Mouse (Mus musculus): ENCODE measurements at regions not wholly inside any gene's neighbourhood (a gene's known extent, or its start where the extent isn't known, plus 50 kb on each side); places are given as distances from the start of the nearest gene placed in this dataset.

DNA sequence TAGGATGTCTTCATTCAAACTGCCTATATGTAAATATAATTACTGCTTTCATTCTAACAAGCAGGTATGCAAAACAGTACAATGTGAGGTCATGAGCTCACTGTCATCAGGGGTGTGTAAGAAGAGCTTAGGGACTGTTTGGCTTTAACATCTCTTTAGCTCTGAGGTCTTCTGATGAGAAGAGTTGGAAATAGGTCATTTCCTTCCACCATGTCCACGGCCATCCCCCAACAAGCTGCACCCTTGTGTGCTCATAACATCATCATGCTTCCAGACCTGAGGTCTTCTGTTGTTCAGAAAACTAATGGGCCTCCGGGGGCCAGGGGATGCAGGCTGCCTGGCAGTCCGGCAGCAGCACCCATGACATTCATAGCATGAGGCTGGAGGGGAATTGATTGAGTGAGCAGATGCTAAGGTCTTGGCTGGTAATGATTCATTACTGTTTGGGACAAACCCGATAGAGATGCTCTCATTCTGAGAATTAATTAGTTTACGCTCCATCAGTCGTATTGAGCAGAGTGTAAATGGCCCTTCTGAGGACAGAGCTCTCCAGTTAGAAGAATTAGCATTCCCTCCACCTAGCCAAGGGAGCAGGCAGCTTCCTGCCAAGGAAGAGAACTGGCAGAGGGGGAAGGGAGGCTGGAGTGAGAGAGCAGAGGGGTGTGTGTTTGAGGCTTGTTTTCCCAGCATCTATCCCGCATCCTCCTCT lies 64.0 kb downstream of the Rps24 start:
- no peak for DNase-seq (ENCODE audit: low read depth)

DNA sequence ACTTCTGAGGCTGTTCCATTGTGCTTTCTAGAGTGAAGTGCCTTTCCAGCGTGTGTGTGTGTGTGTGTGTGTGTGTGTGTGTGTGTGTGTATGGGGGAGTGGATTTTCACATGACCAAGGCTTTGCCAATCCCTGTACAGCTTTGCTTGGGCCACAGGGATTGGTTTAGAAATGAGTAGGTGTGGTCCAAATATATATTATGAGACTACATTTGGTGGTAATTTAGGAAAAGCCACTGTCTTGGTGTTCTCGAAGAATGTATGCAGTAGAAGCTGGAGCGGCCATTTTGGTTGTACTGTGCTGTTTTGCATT lies 64.5 kb downstream of the Rps24 start:
- no peak for DNase-seq (ENCODE audit: low read depth)

DNA sequence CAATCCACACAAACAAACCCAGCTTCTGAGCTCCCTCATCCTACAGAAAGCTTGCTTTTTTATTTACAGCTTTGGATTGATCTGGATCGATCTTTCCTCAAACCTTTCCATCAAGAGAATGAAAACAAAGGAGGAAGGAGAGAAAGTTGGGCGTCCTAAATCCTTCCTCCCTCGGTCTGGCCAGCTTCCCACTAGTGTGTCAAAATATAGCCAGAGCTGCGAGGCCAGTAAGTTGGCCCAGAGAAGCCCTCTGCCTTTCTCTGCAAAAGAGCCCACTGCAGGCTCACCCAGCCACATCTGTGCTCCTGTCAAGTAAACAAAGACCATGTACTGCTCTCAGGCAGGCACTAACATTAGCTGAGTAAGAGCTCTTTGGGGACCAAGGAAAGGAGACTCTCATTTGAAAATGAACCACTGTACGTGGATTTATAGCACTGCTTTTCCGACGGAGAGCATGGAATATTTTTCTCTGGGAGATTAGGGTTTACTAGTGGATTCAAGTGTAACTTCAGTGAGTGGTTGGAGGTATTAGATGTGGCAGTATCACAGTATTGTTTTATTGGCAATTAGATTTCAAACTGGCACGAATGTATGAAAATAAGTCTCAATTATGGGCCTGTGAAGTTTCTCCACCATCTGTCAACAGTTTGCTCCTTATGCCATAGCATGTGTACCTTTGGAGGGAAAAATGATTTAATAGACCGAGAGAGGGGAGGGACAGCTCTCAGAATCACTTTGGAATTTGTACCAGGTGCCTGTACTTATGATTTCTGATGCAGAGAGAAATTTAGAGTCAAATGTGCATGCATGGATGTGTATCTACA lies 78.1 kb downstream of the Rps24 start:
- no peak for DNase-seq (ENCODE audit: low read depth)

DNA sequence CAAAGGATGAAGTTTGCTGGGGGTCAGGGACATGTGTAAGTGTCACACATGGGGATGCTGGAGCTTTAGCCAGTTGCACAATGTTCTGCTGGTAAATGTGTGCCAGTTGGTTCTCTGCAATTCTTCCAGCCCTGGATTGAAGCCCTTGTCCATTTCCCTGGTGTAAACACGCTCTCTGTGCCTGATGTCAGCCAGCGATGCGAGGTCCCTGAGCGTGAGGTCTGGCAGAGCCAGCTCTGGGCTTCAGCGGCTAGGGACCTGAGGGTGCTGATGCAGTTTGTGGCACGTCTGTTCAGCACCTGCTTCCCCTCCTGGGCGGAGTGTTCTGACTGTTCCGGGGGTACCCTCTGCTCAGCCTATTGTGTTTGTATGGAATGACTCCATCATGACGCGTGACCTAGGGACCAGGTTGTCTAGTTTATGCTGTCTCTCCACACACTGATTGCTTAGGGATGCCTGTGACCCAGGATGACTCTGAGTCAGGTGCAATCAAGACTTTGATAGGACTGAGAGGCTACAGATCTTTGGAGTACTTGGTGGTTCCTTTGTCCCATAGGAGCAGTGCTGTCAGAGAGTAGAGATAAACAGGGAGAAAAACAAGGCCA lies 78.9 kb downstream of the Rps24 start:
- no peak for DNase-seq (ENCODE audit: low read depth)

DNA sequence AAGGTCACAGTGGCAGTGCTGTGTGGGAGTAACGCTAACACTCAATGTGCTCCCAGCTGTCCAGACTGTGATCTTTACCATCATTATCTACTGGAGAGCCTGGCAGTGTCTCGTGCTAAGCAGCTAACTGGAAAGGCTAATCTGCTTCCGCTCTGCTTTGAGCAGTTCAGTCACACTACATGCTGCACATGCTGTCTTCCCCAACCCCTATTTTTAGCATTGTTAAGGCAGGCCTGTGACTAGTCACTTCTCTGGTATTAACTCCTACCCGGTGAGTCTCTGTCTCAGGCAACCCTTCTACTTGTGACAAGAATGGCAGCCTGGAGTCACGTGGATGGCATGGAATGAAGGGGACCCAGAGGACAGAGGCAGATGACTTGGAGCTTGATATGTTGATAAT lies 88.2 kb downstream of the Rps24 start:
- DNase-seq (ENCODE audit: low read depth): no peak

DNA sequence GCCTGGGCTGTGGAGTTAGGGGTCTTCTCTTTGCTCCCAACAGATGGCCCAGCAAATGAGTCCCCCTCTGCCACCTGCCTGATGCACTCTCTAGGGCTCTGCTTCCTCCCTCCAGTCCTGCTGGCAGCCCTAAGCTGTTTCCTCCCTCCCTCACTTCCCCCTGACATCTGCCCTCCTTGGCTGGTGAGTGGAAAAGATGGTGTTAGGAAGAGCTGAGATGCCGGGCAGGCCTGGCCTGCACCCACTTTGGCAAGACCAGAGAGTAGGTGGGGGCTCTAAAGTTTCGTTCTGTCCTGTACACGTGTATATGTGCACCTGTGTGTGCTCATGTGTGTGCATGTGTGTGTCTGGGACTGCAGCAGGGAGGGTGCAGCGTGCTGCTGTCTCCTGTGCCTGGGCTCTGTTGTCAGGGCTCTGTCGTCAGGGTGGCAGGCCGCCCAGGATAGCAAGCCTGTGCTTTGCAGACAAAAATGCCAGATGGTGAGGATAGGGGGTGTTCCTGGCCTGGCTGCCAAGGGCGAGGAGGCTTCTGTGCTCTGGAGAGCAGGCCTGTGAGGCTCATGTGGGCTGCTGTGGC lies 91.7 kb downstream of the Rps24 start:
- no peak for DNase-seq (ENCODE audit: low read depth)

DNA sequence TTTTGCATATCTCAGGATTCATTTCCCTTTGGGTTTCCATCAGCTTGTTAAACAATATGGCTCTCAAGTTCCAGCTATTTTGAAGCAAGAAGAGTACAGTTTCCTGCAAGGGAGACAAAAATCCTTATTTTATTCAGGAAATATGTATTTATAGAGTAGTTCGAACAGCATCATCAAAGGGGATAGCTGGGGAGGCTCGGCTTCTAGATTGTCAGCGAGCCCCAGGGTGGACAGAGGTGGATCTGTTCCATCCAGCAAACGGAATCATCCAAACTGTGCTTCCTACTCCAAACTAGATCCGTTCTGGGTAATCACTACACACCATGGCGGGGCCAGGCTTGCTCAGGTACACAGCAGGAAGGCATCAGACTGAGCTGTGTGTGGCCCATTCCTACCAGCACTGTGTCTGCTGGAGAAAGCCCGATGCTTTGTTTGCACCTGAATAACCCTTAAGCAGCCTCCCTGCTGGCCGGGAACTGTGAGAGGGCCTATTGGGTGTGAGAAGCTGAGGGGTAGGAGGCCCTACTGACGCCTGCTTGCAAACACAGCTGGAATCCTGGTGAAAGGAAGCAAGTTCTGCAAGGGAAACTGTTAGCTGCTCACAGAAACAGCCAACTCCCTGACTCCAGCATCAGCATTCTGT lies 92.3 kb downstream of the Rps24 start:
- no peak for DNase-seq (ENCODE audit: low read depth)

DNA sequence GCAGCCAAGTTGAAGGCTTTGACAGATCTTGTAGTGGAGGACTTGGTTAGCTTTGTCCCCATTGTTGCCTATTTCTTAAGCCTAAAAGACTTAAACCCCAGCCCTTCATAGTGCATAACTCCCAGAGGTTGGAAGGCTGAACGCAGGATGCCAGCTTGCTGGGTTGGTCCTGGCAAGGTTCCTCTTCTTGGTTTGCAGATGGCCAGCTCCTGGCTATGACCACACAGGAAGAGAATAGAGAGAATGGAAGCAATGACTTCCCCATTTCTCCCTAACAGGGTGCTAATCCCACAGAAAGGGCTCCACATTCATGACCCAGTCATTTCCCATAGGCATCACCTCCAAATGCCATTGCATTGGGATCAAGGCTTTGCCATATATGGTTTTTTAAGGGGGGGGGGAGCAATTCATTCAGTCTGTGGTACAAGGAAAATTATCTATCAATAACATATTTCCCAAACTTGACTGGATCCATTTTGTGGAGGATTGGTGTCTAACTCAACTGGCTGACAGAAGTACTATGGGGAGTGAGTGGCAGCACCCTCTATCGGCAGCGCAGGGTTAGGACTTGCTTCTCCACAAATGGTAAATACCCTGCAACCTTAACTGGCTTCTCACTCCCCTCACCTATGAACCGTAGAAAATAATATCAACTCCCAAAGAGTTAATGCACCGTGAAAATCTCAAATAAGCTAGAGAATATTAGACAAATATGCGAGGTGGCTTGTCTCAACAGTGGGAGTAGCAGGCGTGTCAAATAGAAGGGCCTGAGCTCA lies 99.4 kb downstream of the Rps24 start:
- no peak for DNase-seq (ENCODE audit: low read depth)

DNA sequence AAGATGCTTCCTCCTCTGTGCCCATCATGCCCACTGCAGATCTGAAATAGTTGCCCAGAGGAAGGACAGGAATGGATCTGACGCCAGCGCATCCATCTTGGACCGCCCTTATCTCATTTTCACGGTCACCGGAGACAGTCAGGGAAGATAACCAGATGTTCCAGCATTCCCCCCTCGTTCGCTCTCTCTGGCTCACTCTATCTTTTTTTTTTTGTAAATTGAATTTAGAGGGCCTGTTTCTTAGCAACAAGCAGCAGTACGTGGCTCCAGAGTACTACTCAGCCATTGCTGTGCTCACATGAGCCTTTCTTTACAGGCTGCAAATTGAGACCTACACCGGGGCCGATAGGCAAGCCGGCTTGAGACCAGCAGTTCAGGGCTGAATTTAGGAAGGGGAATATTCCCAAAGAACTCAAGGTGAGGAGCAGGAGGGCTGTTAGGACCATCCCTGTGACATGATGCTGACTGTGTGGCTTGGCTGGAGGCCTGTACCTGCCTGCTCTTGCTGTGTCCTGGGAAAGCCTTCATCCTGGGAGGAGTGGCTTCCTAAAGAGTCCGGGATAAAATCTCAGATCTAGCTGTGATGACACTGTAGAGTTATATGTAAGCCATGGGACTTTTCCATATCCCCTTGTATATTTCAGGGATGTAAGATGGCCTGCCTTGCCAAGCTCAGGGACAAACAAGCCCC lies 100.2 kb downstream of the Rps24 start:
- DNase-seq (ENCODE audit: low read depth): no peak

DNA sequence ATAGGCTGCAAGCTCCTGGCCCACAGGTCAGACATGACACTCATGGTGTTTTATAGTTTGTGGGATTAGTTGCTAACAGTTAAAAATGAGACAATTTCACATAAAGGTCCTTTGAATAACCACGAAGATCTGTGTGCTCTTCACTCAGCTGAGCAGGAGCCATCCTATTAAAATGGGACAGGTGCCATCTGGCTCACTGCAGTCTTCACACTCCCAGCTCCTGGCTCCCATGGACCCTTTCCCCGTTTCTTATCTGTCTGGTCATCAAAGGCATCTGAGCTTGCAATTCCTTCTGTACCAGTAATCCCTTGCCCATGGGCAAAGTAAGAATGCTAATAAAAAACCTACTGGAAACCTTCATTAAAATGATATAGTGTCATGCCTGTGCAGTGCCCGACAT lies 101.1 kb downstream of the Rps24 start:
- peak; percentile 5 for DNase-seq (ENCODE audit: low read depth)

DNA sequence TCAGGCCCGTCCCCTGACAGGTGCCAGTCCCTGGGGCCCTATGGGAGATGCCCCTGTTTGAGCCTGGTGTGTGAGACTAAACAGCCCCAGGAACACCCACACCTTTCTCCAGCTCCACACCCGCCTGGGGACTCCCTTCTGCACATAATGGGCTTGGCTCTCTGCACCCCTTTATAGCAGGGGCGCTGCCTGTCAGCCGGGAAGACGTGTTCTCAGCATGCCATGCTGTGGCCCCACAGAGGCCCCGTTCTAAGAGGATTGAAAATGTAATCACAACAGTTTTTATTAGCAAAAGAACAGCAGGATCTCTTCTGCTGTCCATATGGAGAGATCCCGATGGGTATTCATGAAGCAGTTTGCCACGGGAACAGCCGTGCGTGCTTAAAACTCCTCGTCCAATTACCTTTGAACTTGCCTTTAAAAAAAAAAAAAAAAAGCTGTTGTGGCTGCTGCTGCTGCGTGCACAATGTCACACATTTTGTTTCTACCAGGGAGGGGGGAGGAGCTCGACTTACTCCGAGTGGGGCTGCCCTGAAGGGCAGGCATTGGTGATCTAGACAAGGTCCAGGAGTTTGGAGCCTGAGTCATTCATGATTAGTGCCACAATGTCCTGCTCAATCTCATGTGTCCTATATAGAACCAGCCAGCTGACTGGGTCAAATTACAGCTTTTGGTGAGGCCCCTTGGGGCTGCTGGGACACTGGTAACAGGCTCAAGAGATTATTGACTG lies 119.7 kb downstream of the Rps24 start:
- no peak for DNase-seq (ENCODE audit: low read depth)

DNA sequence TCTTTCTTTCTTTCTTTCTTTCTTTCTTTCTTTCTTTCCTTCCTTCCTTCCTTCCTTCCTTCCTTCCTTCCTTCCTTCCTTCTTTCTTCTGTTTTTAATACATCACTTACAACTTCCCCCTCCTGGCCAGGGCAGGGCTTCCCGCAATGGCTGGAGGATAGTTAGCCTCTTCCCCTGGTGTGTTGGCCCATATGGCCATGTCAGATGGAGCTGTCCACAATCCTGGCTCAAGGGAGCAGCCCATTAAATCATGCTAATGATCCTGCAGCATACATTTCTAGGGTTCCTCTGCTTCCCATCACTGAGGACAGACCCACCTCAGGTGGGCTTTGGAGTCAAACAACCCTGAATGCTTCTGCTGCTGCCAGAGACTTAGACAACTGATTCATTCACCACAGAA lies 121.4 kb downstream of the Rps24 start:
- no peak for DNase-seq (ENCODE audit: low read depth)

DNA sequence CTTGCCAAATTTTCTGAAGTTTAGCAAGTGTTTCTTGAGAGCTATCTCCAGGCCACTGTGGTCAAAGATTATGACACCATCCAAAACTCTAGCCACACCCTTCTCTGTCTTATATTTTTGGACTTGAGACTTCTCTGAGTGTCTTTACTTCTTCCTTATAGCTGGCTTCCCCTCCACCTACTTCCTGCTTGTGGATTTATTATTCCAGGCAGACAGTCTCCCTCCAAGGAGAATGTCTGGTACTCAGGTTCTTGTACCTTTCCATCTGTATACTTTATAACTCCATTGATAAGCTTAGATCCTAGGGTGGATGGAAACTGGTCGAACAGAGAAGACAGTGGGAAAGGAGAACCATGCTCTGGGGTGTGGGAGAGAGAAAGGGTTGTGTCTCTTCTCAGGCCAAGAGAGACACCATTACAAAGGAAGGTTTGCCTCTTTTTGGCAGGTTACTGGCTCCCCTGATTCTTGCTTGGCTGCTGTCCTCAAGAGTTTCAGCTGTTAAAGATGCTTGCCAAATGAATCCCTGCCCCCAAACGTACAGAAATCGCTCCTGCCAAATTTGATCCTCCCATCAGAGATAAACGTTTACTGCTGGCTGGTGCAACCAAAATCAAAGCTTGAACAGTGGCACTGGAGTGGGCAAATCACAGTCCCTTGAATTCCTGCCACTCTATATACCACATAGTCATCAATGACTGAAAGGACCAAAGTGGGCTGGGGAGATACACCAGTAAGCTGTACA lies 125.5 kb downstream of the Rps24 start:
- DNase-seq (ENCODE audit: low read depth): no peak

DNA sequence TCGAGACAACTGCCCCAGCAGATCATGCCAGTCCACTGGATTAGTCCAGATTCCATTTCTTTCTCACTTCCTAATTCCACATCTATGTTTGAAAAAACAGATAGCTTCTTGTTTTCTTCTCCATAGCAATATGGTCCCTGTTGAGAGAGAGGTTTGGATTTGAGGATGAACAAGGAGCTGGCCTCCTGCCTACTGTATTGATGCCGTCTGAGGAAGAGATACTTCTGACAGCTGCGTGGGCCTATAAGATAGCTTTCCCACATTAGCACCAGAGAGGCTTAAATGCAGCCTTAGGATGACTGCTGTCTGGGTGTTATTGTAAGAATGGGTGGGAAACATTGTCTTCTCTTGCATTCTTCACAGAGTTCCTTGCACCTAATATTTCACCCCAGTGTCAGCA lies 128.9 kb downstream of the Rps24 start:
- no peak for DNase-seq (ENCODE audit: low read depth)

DNA sequence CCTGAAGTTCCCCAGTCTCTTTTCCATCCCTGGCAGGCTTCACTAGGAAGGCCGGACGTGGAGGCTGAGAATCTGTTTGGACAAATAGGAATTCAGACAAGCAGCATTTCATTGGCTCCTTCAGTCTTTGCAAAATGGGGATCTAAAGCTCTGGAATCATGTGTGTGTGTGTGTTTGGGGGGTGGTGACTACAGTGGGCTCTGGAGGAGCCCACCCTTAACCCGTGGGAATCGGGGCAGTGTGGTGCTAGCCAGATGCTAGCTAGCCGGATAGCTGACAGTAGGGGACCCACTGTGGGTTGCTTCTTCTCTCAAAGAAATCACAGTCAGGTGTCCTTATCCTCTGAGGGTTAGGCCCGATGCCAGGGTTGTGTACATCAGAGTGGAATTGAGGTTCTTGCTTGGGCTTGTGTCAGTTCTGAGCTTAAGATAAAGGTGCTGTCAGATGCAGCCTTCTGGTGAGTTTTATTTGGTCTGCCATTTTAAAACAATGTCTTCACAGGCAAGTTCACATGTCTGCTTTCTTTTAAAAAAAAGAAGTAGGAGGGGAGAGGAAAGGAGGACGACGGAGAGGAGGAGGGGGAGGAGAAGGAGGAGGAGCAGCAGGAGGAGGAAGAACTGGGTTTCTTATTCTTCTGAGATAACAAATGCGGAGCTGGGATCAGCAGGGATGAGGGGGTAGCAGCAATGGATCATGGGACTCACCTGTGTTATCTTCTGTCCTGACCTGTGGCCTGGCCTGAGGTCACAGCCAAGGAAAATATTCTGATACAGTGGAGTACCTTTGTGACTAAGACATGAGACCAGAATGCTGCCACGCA lies 129.6 kb downstream of the Rps24 start:
- DNase-seq (ENCODE audit: low read depth): no peak

DNA sequence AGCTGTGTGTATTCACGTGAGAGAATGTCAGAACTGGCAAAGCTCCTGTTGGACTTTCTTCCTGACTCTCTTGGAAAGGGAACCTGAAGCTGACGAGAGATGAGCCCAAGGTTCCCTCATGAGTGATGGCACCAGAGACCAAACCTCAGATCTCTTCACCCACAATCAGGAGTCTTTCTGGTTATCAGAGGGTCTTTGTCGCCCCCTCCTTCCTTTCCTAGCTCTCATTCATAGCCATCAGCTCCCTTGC lies 130.1 kb downstream of the Rps24 start:
- no peak for DNase-seq (ENCODE audit: low read depth)

DNA sequence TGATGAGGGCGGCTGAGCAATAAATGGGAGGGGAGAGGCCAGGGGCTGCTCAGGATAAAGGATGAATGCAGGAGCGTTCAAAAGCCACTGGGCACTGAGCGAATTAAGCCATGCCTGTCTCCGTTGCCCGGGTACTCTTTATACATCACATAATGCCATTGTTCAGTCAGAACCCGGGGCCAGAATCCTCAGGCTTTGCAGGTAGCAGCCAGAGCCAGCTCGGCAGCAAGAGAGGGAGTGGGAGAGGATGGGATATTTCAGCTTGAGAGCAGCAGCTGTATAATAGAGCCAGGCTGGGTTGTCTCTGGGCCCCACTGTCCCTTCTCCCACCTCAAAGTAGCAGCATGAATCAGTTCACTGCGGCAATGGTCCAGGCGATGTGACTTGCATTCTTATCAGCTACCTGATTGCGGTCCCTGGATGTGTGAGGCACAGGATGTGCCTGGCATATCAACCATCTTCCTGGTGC lies 130.5 kb downstream of the Rps24 start:
- no peak for DNase-seq (ENCODE audit: low read depth)

DNA sequence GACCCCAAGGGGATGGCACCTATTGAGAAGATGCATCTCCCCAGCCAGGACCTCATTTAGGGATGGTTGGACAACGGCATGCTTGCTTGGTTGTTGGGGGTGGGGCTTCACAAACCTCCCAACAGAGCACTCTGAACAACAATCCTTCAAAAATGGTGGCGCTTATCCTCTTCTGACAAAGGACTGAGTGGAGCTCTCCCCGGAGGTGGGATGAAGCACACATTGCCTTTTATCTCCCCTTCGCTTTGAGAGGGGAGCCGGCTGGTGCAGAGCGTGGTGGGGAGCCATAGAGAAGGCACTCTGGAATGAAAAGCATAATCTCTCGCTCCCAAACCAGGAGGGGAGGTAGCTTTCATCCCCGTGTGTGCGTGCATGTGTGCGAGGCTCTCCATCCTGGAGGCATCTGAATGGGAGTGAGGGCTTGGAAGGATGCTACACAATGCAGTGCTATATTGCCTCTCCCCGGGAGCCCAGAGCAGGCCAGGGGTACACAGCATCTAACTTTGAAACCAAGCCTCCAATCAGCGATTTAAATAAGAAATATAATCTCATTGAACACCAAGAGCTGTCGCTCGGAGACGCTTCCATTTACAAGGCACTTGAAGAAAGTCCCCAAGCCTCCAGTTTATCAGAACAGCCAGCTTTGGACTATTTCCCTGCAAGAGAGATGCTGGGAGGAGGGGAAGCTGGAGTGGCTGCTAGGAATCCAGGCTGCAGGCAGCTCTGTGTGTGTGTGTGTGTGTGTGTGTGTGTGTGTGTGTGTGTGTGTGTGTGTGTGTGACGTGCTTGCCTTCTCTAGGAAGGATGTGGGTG lies 131.5 kb downstream of the Rps24 start:
- no peak for DNase-seq (ENCODE audit: low read depth)

All from gonadal fat pad, adult 2 months (tissue).